Mouse (Mus musculus) heart, embryonic 13.5 days (tissue): ENCODE measurements around the gene Gtf2h2. TPM values are rescaled to one million over a fixed set of nuclear protein-coding genes. Genes with fewer than 3 reads are reported as not detected.
"Not testable (repeated sequence)": the region's sequence is repeated elsewhere in the genome, so short reads cannot be mapped to it uniquely, and the experiment has no call there.

Experiments used
- ATAC-seq: fragments of 200-750 bp; cut with Nextera tagmentation; 2 replicates; pipeline ENCODE4 v1.8.0; 2017; ENCODE audit warnings: moderate TSS enrichment; ENCODE audit not compliant: insufficient number of reproducible peaks, low FRiP score, low TSS enrichment; ENCODE audit errors: extremely low read depth
- H3K27ac ChIP-seq: fragments of 300-500 bp; sonication (generic); replicated peaks from 2 replicates; pipeline ENCODE4 v1.5.1; 2015; ENCODE audit warnings: moderate library complexity, mild to moderate bottlenecking, inconsistent platforms
- H3K27me3 ChIP-seq: fragments of 300-500 bp; sonication (generic); replicated peaks from 2 replicates; pipeline ENCODE4 v1.6.1; 2015; ENCODE audit warnings: mild to moderate bottlenecking, inconsistent platforms
- H3K36me3 ChIP-seq: fragments of 300-500 bp; sonication (generic); 2 replicates; pipeline ENCODE4 v1.6.1; 2015; ENCODE audit warnings: mild to moderate bottlenecking, inconsistent platforms
- H3K4me1 ChIP-seq: fragments of 300-500 bp; sonication (generic); 2 replicates; pipeline ENCODE4 v1.6.1; 2015; ENCODE audit warnings: inconsistent platforms
- H3K4me2 ChIP-seq: fragments of 300-500 bp; sonication (generic); 2 replicates; pipeline ENCODE4 v1.6.1; 2015; ENCODE audit warnings: inconsistent platforms, mild to moderate bottlenecking, moderate library complexity
- H3K4me3 ChIP-seq: fragments of 300-500 bp; sonication (generic); 2 replicates; pipeline ENCODE4 v1.5.1; 2015; ENCODE audit warnings: moderate library complexity, mild to moderate bottlenecking, inconsistent platforms
- H3K9ac ChIP-seq: fragments of 300-500 bp; sonication (generic); 2 replicates; pipeline ENCODE4 v1.6.1; 2015; ENCODE audit warnings: inconsistent platforms, mild to moderate bottlenecking, moderate library complexity
- H3K9me3 ChIP-seq: fragments of 300-500 bp; sonication (generic); 2 replicates; pipeline ENCODE4 v1.6.1; 2016; ENCODE audit warnings: inconsistent platforms
- whole genome bisulfite sequencing: fragments of 180-500 bp; shearing (Covaris S2); methylation state at CpG from one replicate; pipeline ENCODE4 v1.1.7; 2015; ENCODE audit warnings: mixed read lengths; 5-methylcytosine and 5-hydroxymethylcytosine counted together
- polyA plus RNA-seq: library from polyadenylated mRNA; unstranded; fragments of >200 nt; fragmentation: Nextera tagmentation; extraction: Ambion mirVana; gene quantifications from 2 replicates; pipeline ENCODE4 v1.2.1, GENCODE M21; 2015

Gene Gtf2h2
- polyA plus RNA-seq, 1 experiment from 2014 or later, result 44.9 TPM

- Histone ChIP-seq H3K27me3 (no peaks in the 10 kb centered on the region), H3K4me3 (no peak overlapping the region), H3K4me2 (no peak overlapping the region), H3K9ac (no peak overlapping the region), H3K4me1 (no peaks in the 10 kb centered on the region), H3K36me3 (peaks cover 81% of the 10 kb centered on the region), H3K9me3 (no peaks in the 10 kb centered on the region), H3K27ac (no peak overlapping the region)
- ATAC-seq, result no peak
- 85% methylated on average over 7 of the region's 7 CpGs for WGBS
Measured at GRCm38 (mm10) chr13:100483610-100484009, 8.8 kb downstream of the Gtf2h2 start.

DNA sequence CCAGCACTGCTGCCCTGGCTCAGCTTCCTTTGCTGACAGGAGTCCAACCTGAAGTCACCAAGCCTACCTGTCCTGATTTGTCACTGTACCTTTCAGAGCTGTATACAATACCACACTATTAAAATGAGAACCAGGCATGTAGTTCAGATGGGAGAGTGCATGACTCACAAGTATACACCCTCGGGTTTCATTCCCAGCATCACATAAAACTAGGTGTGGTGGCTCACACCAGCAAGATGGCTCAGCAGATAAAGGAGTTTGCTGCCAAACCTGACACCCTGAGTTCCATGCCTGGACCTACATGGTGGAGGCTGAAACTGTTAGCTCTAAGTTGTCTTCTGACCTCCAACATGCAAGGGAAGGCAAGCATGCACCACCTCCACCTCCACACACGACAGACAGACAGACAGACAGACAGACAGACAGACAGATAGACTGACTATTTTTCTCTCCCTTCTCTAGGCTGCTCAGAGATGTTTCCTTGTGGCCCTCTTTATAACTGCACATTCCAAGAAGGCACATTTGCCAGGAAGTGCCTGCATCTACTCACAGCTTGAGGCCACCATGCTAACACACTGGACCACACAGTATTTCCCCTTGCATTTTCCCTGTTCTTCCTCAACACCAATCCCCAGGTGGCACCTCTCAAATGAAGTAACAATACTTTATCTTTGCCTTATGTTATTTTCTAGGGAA lies 28.7 kb downstream of the Gtf2h2 start:
- 78% methylated on average over 2 of the region's 2 CpGs for WGBS
- Histone ChIP-seq H3K9me3 (no peaks in the 10 kb centered on the region), H3K9ac (no peak overlapping the region), H3K4me1 (no peaks in the 10 kb centered on the region), H3K27ac (no peak overlapping the region), H3K36me3 (peaks cover 69% of the 10 kb centered on the region), H3K4me3 (no peak overlapping the region), H3K4me2 (no peak overlapping the region), H3K27me3 (no peaks in the 10 kb centered on the region)
- no peak for ATAC-seq

GRCm38 (mm10) chr13:100461336-100461735 lies 31.0 kb downstream of the Gtf2h2 start:
- Histone ChIP-seq H3K4me1 (no peaks in the 10 kb centered on the region), H3K27ac (no peak overlapping the region), H3K4me3 (no peak overlapping the region), H3K27me3 (no peaks in the 10 kb centered on the region), H3K4me2 (no peak overlapping the region), H3K9me3 (no peaks in the 10 kb centered on the region), H3K9ac (no peak overlapping the region), H3K36me3 (peaks cover 48% of the 10 kb centered on the region)
- ATAC-seq, result no peak
- WGBS, result 76% methylated on average over 3 of the region's 3 CpGs

DNA sequence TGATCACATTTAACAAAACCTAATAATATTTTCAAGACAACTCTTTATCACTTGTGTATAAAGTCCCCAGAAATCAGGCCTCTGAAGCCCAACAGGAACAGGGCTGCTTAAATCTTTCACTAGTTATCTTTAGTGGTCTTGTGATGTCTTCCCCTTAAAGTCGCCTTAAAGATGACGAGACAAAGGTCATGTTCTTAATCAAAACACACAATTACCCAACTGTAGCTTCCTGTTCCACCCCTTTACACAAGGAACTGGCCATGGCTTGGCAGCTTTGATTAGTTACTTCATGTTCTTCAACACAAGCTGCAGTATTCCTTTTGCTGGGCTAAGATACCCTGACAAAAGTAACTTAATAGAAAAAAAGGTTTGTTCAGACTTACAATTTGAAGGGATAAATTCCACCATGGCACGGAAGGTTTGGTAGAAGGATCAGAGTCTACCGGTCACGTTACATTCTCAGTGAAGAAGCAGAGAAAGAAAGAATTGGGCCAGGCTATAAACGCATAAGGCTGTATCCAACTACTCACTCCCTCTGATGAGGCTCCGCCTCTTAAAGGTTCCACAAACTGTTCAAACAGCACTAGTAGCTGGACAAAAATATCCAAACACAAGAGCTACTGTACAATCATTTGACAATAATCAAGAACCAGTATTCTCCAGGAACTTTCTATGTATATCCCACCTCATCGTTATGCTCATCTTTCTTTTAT lies 39.8 kb downstream of the Gtf2h2 start, which contains the start of gene Naip1:
TSS of gene Naip1 (minus strand) at position 455 of the 713 bp plus-strand sequence.
- not testable (repeated sequence) for H3K4me2 ChIP-seq, H3K36me3 ChIP-seq, ATAC-seq, H3K4me3 ChIP-seq, H3K27me3 ChIP-seq, H3K4me1 ChIP-seq, H3K9me3 ChIP-seq, H3K27ac ChIP-seq, H3K9ac ChIP-seq
- WGBS, result 70% methylated on average over 8 of the region's 8 CpGs

DNA sequence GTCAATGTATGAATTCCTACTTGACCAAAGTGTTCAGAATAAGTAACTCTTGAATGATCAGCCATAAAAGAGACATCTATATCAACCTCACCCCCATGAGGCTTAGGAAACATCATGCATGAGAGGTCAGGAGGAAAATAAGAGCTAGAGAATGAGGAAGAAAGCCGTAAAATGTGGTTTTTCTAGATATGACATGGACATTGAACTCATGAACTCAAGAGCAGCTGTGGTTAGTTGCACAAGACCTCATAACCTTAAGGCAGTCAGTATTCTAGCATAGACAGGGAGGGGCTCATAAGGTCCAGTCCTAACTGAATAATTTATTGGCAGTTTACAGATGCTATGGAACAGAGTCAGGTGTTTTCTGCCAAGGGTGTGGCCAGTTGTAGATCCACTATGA lies 42.9 kb downstream of the Gtf2h2 start:
- Histone ChIP-seq H3K27me3 (no peaks in the 10 kb centered on the region), H3K27ac (no peak overlapping the region), H3K4me1 (no peaks in the 10 kb centered on the region), H3K9ac (no peak overlapping the region), H3K4me3 (no peak overlapping the region), H3K4me2 (no peak overlapping the region), H3K9me3 (no peaks in the 10 kb centered on the region), H3K36me3 (no peaks in the 10 kb centered on the region)
- no peak for ATAC-seq
- WGBS, result 71% methylated on average over 1 of the region's 1 CpGs

DNA sequence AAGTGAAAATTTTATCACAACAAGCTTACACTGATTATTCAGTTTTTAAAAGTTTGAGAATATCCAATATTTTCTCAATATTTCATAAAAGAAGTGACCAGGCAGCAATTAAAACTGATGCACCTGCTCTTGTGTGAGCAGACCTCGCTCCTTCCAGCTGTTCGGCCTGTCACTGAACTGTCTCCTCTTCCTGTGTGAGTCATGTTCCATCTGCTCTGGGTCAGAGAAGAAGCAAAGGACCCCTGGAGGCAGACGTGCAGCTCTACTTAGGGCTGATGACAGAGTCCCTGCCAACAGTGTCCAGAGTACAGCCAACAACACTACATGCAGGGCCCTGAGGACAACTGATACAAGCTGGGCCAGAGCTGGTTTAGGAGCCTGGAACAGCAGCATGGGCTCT lies 52.3 kb downstream of the Gtf2h2 start:
- Histone ChIP-seq H3K4me3 (no peak overlapping the region), H3K27me3 (no peaks in the 10 kb centered on the region)
- 47% methylated on average over 3 of the region's 3 CpGs for WGBS

DNA sequence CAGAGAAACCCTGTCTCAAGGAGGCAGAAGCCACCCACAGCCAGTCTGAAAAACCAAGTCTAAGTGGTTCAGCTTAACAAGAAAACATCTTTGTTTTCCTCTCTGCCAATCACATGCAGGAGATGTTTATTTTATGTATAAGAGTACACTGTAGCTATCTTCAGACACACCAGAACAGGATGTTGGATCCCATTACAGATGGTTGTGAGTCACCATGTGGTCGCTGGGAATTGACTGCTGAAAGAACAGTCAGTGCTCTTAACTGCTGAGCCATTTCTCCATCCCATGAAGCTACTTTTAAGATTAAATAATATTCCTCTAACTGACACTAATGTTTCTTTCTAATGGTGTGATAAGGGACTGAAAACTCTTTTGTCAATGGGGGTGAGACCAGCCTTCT lies 53.7 kb downstream of the Gtf2h2 start:
- no peak overlapping the region for H3K4me2 ChIP-seq
- H3K4me1 ChIP-seq, result no peaks in the 10 kb centered on the region
- no peak for ATAC-seq
- H3K4me3 ChIP-seq, result no peak overlapping the region
- no peaks in the 10 kb centered on the region for H3K9me3 ChIP-seq
- H3K27me3 ChIP-seq, result no peaks in the 10 kb centered on the region
- no peak overlapping the region for H3K9ac ChIP-seq
- H3K27ac ChIP-seq, result no peak overlapping the region
- 39% methylated on average over 1 of the region's 1 CpGs for WGBS
- no peaks in the 10 kb centered on the region for H3K36me3 ChIP-seq

More for the DNA sequence above, 52.3 kb downstream of the Gtf2h2 start:
- Histone ChIP-seq H3K36me3 (no peaks in the 10 kb centered on the region), H3K4me2 (no peak overlapping the region), H3K27ac (no peak overlapping the region), H3K9me3 (no peaks in the 10 kb centered on the region), H3K4me1 (no peaks in the 10 kb centered on the region), H3K9ac (no peak overlapping the region)
- no peak for ATAC-seq

DNA sequence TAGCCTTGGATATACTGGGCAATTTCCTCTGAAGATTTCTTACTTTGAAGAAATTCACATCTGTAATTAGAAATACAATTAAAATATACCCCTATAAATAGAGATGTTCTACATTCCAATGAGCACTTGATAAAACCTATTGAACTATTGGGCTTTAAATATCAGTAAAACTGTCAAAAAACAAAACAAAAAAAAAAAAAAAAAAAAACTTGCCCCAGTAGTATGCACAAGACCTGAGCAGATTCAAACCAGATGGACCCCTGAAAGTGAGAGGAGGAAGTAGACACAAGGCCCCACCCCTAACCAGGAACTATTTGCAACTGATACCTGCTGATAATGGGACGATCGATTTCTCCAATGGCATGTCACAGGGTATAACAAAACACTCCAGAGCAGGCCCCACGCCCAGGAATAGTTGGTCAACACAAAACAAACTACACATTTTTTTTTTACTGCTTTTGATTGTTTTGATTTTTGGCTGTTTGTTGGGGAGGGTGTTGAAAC lies 55.0 kb downstream of the Gtf2h2 start:
- H3K4me2 ChIP-seq, result no peak overlapping the region
- no peak overlapping the region for H3K9ac ChIP-seq
- H3K4me3 ChIP-seq, result no peak overlapping the region
- H3K4me1 ChIP-seq, result no peaks in the 10 kb centered on the region
- H3K9me3 ChIP-seq, result no peaks in the 10 kb centered on the region
- no peak overlapping the region for H3K27ac ChIP-seq
- H3K36me3 ChIP-seq, result no peaks in the 10 kb centered on the region
- no peaks in the 10 kb centered on the region for H3K27me3 ChIP-seq
- no peak for ATAC-seq
- 65% methylated on average over 3 of the region's 3 CpGs for WGBS

- H3K9ac ChIP-seq, H3K4me3 ChIP-seq, H3K36me3 ChIP-seq, H3K27ac ChIP-seq, ATAC-seq, H3K4me2 ChIP-seq, H3K4me1 ChIP-seq, H3K27me3 ChIP-seq, H3K9me3 ChIP-seq: not testable (repeated sequence)
- WGBS, result 73% methylated on average over 1 of the region's 1 CpGs
Measured at GRCm38 (mm10) chr13:100436556-100437163, 55.7 kb downstream of the Gtf2h2 start.

DNA sequence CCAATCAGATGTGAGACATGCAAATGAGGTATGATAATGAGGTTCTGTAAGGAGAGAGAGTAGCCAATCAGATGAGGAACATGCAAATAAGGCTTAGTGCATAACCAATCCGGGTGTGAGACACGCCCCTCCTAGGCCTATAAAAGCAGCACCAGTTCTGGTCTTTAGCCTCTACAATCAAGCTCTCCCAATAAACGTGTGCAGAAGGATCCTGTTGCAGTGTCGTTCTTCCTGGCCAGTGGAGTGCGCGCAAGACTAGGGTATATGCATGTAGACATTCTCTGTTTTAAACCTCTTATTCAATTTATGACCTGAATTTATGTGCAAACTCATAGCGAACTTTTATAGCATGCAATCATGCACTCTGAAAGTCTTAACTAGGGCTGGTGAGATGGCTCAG lies 72.4 kb downstream of the Gtf2h2 start:
- not testable (repeated sequence) for H3K27ac ChIP-seq, H3K27me3 ChIP-seq, H3K4me3 ChIP-seq, H3K9ac ChIP-seq, H3K4me2 ChIP-seq, H3K4me1 ChIP-seq, H3K36me3 ChIP-seq, ATAC-seq
- 79% methylated on average over 7 of the region's 7 CpGs for WGBS
- peaks cover 12% of the 10 kb centered on the region for H3K9me3 ChIP-seq

GRCm38 (mm10) chr13:100414428-100414827 lies 78.0 kb downstream of the Gtf2h2 start:
- WGBS, result 49% methylated on average over 1 of the region's 1 CpGs
- ATAC-seq, result no peak
- Histone ChIP-seq H3K4me2 (no peak overlapping the region), H3K27me3 (no peaks in the 10 kb centered on the region), H3K9me3 (peaks cover 14% of the 10 kb centered on the region), H3K36me3 (no peaks in the 10 kb centered on the region), H3K4me3 (no peak overlapping the region), H3K4me1 (no peaks in the 10 kb centered on the region), H3K27ac (no peak overlapping the region), H3K9ac (no peak overlapping the region)
